Mouse (Mus musculus): ENCODE measurements at regions not wholly inside any gene's neighbourhood (a gene's known extent, or its start where the extent isn't known, plus 50 kb on each side); places are given as distances from the start of the nearest gene placed in this dataset.

DNA sequence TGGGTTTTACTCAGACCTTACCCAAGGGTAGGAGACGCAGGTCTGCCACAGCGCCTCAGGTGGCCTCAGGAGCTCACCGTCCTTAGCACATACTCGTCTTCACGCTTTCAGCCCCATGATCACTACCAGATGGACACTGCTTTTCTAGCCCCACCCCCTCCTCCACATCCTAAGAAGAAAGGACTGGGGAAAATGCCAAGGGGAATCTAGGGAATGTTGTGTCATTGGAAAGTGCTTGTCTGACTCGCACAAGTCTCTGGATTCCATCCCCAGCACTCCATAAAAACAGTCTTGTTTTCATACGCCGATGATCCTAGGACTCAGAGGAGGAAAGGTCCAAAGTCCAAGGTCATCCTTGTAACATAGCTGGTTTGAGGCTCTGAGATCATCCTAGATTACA is 192.4 kb upstream of the Noct start:
- TF ChIP-seq CTCF (IDR thresholded peaks at IDR 0.05; ENCODE audit: borderline replicate concordance, extremely low read depth, insufficient read depth, insufficient read length) (no peak), POLR2A (IDR thresholded peaks at IDR 0.05; ENCODE audit: borderline replicate concordance, extremely low read depth, insufficient read depth, insufficient read length, poor library complexity, severe bottlenecking) (no peak)

Data from brain, embryonic 14.5 days (tissue).